In genomic region chr4:123282915-123283674, GRCm38 (mm10) we compare ENCODE assay signal across 8 mouse cellular contexts. TPM values are rescaled to one million over a fixed set of nuclear protein-coding genes. Genes with fewer than 3 reads are reported as not detected.
DNase-seq lines count a peak whose midpoint lies in the region; ATAC-seq and TF ChIP-seq lines count a peak whose summit lies in the region.
"Not testable (repeated sequence)": the region's sequence is repeated elsewhere in the genome, so short reads cannot be mapped to it uniquely, and the experiment has no call there.

No protein-coding gene starts in this region.

- WGBS in heart, embryonic 11.5 days (ENCODE audit: insufficient replicate concordance) = 0% methylated on average over 32 of the region's 55 CpGs
- under 1% methylated on average over 43 of the region's 55 CpGs for WGBS in intestine, embryonic 16.5 days
- 1% methylated on average over 46 of the region's 55 CpGs for WGBS in liver, adult 2 months
- WGBS in midbrain, embryonic 10.5 days = under 1% methylated on average over 48 of the region's 55 CpGs

- H3K27ac ChIP-seq in heart, embryonic 11.5 days (ENCODE audit: low read depth, low read length) = peak overlapping the region; percentile 79
- H3K27ac ChIP-seq in intestine, embryonic 16.5 days (ENCODE audit: low read length) = peak overlapping the region; percentile 57; the same call in 1 of the 2 replicates
- peak overlapping the region; percentile 64 for H3K27ac ChIP-seq in liver, adult 2 months (replicated peaks; ENCODE audit: insufficient read depth, low read depth, low read length)
- peak overlapping the region; percentile 83 for H3K27ac ChIP-seq in midbrain, embryonic 10.5 days (replicated peaks)

- TF ChIP-seq CTCF in liver, adult 2 months (IDR thresholded peaks at IDR 0.05; ENCODE audit: low read depth, low read length) = not testable (repeated sequence)

- H3K27me3 ChIP-seq in erythroblast, embryonic 14.5 days (ENCODE audit: control insufficient read depth); heart, embryonic 11.5 days (ENCODE audit: control insufficient read depth, insufficient read depth, low read length); intestine, embryonic 16.5 days (replicated peaks; ENCODE audit: control insufficient read depth, insufficient read depth, low read length); liver, adult 2 months (ENCODE audit: control insufficient read depth, insufficient read depth, low read length); midbrain, embryonic 10.5 days (ENCODE audit: low read depth, poor library complexity, severe bottlenecking): not testable (repeated sequence)

- H3K36me3 ChIP-seq in erythroblast, embryonic 14.5 days (ENCODE audit: control insufficient read depth) = peaks cover 46% of the 10 kb centered on the region
- H3K36me3 ChIP-seq in heart, embryonic 11.5 days (ENCODE audit: control insufficient read depth, insufficient read depth, low read length) = peaks cover 16% of the 10 kb centered on the region
- H3K36me3 ChIP-seq in intestine, embryonic 16.5 days (ENCODE audit: control insufficient read depth, insufficient read depth, low read length) = not testable (repeated sequence)
- peaks cover 12% of the 10 kb centered on the region; the same call in 1 of the 2 replicates for H3K36me3 ChIP-seq in liver, adult 2 months (ENCODE audit: control insufficient read depth, insufficient read depth, low read length)
- peaks cover 42% of the 10 kb centered on the region for H3K36me3 ChIP-seq in midbrain, embryonic 10.5 days

- H3K4me2 ChIP-seq in heart, embryonic 11.5 days = peak overlapping the region; percentile 92
- H3K4me2 ChIP-seq in intestine, embryonic 16.5 days (ENCODE audit: low read depth, low read length) = peak overlapping the region; percentile 73

- peak overlapping the region; percentile 67 for H3K4me3 ChIP-seq in erythroblast, embryonic 14.5 days (replicated peaks)
- H3K4me3 ChIP-seq in heart, embryonic 11.5 days (ENCODE audit: low read depth, low read length) = peak overlapping the region; percentile 78
- peak overlapping the region; percentile 68 for H3K4me3 ChIP-seq in intestine, embryonic 16.5 days (ENCODE audit: low read length)
- H3K4me3 ChIP-seq in liver, adult 2 months (ENCODE audit: insufficient read depth, low read depth, low read length) = peak overlapping the region; percentile 73
- H3K4me3 ChIP-seq in midbrain, embryonic 10.5 days = peak overlapping the region; percentile 71

- H3K9me3 ChIP-seq in erythroblast, embryonic 14.5 days (ENCODE audit: control insufficient read depth, low read length); heart, embryonic 11.5 days (replicated peaks; ENCODE audit: control insufficient read depth, low read length); intestine, embryonic 16.5 days (ENCODE audit: control insufficient read depth, low read length); midbrain, embryonic 10.5 days (replicated peaks): not testable (repeated sequence)

- not testable (repeated sequence) for TF ChIP-seq POLR2A in liver, adult 2 months (IDR thresholded peaks at IDR 0.05; ENCODE audit: extremely low read depth, insufficient read depth, low read length)

- ATAC-seq in heart, embryonic 11.5 days (replicated peaks; ENCODE audit: insufficient number of reproducible peaks, low FRiP score, low TSS enrichment) = not testable (repeated sequence)
- peak; percentile 76 for ATAC-seq in intestine, embryonic 16.5 days

- peak overlapping the region; percentile 82 for H3K9ac ChIP-seq in heart, embryonic 11.5 days (ENCODE audit: low read depth, low read length)
- H3K9ac ChIP-seq in intestine, embryonic 16.5 days (ENCODE audit: low read depth, low read length) = peak overlapping the region; percentile 73
- peak overlapping the region; percentile 77 for H3K9ac ChIP-seq in liver, adult 2 months (ENCODE audit: low read depth, low read length)

- H3K4me1 ChIP-seq in erythroblast, embryonic 14.5 days (ENCODE audit: control insufficient read depth) = peaks cover 52% of the 10 kb centered on the region
- H3K4me1 ChIP-seq in heart, embryonic 11.5 days (ENCODE audit: control insufficient read depth, insufficient read depth, low read length) = peaks cover 20% of the 10 kb centered on the region
- H3K4me1 ChIP-seq in intestine, embryonic 16.5 days (ENCODE audit: control insufficient read depth, insufficient read depth, low read length) = peaks cover 24% of the 10 kb centered on the region
- peaks cover 14% of the 10 kb centered on the region for H3K4me1 ChIP-seq in liver, adult 2 months (ENCODE audit: control insufficient read depth, insufficient read depth, low read length)
- peaks cover 27% of the 10 kb centered on the region for H3K4me1 ChIP-seq in midbrain, embryonic 10.5 days

- not testable (repeated sequence) for H3K79me2 ChIP-seq in liver, adult 2 months (ENCODE audit: control insufficient read depth, insufficient read depth, low read length)

- DNase-seq in B cell, adult 2 months = peak; percentile 54 to 56
- DNase-seq in adrenal gland, postnatal 36 days = peak; percentile 73 to 76
- DNase-seq in liver, adult 2 months (ENCODE audit: extremely low read depth, low read depth, low spot score); midbrain, embryonic 10.5 days (ENCODE audit: low spot score): not testable (repeated sequence)
- DNase-seq in right cerebral cortex, postnatal 25 days = peak; percentile 56

RNA-seq across cellular contexts. Expression of gene Pabpc4, which starts 20.9 kb away (rescaled TPM):
- 100 to 1,000 TPM in 1 of 2 experiments, 10 to 100 TPM in 1; 98.0 to 113 TPM for total RNA-seq in adrenal gland, postnatal 36 days (2021)
- 693 and 748 TPM in 2 replicates for polyA plus RNA-seq in erythroblast, embryonic 14.5 days (2012)
- polyA plus RNA-seq in heart, embryonic 11.5 days (2014; fragmentation: Nextera tagmentation; extraction: Ambion mirVana) = 64.9 and 83.5 TPM in 2 replicates
- 31.6 and 36.7 TPM in 2 replicates for polyA plus RNA-seq in intestine, embryonic 16.5 days (2015; fragmentation: Nextera tagmentation; extraction: Ambion mirVana)
- 25.3 and 41.9 TPM in 2 replicates for total RNA-seq in liver, adult 2 months (2014; rRNA removed)
- 40.8 and 54.4 TPM in 2 replicates for polyA plus RNA-seq in liver, adult 2 months (2012; rRNA removed)
- 41.4 and 48.3 TPM in 2 replicates for polyA plus RNA-seq in midbrain, embryonic 10.5 days (2016; fragmentation: Nextera tagmentation; extraction: Ambion mirVana)

RNA-seq across cellular contexts. Expression of gene Oxct2a, which starts 40.3 kb away (rescaled TPM):
- not detected for total RNA-seq in adrenal gland, postnatal 36 days (2021)
- polyA plus RNA-seq in erythroblast, embryonic 14.5 days (2012) = not detected in 2 replicates
- not detected in 2 replicates for polyA plus RNA-seq in heart, embryonic 11.5 days (2014; fragmentation: Nextera tagmentation; extraction: Ambion mirVana)
- polyA plus RNA-seq in intestine, embryonic 16.5 days (2015; fragmentation: Nextera tagmentation; extraction: Ambion mirVana) = not detected in 2 replicates
- not detected in 2 replicates for total RNA-seq in liver, adult 2 months (2014; rRNA removed)
- not detected in 2 replicates for polyA plus RNA-seq in liver, adult 2 months (2012; rRNA removed)
- polyA plus RNA-seq in midbrain, embryonic 10.5 days (2016; fragmentation: Nextera tagmentation; extraction: Ambion mirVana) = not detected in 2 replicates

RNA-seq across cellular contexts. Expression of gene Heyl, which starts 49.7 kb away (rescaled TPM):
- 1 to 10 TPM; 6.2 to 8.6 TPM for total RNA-seq in adrenal gland, postnatal 36 days (2021)
- not detected in 2 replicates for polyA plus RNA-seq in erythroblast, embryonic 14.5 days (2012)
- 6.2 and 6.7 TPM in 2 replicates for polyA plus RNA-seq in heart, embryonic 11.5 days (2014; fragmentation: Nextera tagmentation; extraction: Ambion mirVana)
- polyA plus RNA-seq in intestine, embryonic 16.5 days (2015; fragmentation: Nextera tagmentation; extraction: Ambion mirVana) = 10.7 and 12.0 TPM in 2 replicates
- 0.28 and 0.60 TPM in 2 replicates for total RNA-seq in liver, adult 2 months (2014; rRNA removed)
- polyA plus RNA-seq in liver, adult 2 months (2012; rRNA removed) = 1.0 and 1.4 TPM in 2 replicates
- polyA plus RNA-seq in midbrain, embryonic 10.5 days (2016; fragmentation: Nextera tagmentation; extraction: Ambion mirVana) = 8.0 and 9.8 TPM in 2 replicates

RNA-seq across cellular contexts. Expression of gene Bmp8a, which starts 60.0 kb away (rescaled TPM):
- total RNA-seq in adrenal gland, postnatal 36 days (2021) = under 1 TPM; 0.13 to 0.20 TPM
- polyA plus RNA-seq in erythroblast, embryonic 14.5 days (2012) = not detected in 2 replicates
- polyA plus RNA-seq in heart, embryonic 11.5 days (2014; fragmentation: Nextera tagmentation; extraction: Ambion mirVana) = 0.10 TPM in 1 of 2 replicates, not detected in the other
- polyA plus RNA-seq in intestine, embryonic 16.5 days (2015; fragmentation: Nextera tagmentation; extraction: Ambion mirVana) = 0.64 and 1.1 TPM in 2 replicates
- total RNA-seq in liver, adult 2 months (2014; rRNA removed) = not detected in 2 replicates
- polyA plus RNA-seq in liver, adult 2 months (2012; rRNA removed) = not detected in 2 replicates
- polyA plus RNA-seq in midbrain, embryonic 10.5 days (2016; fragmentation: Nextera tagmentation; extraction: Ambion mirVana) = 0.07 and 0.11 TPM in 2 replicates
